Mouse (Mus musculus): ENCODE data around the gene Mvp.
A peak's percentile ranks its signal among the peaks of the same experiment; 100 is the strongest.

Mvp gene

DNA sequence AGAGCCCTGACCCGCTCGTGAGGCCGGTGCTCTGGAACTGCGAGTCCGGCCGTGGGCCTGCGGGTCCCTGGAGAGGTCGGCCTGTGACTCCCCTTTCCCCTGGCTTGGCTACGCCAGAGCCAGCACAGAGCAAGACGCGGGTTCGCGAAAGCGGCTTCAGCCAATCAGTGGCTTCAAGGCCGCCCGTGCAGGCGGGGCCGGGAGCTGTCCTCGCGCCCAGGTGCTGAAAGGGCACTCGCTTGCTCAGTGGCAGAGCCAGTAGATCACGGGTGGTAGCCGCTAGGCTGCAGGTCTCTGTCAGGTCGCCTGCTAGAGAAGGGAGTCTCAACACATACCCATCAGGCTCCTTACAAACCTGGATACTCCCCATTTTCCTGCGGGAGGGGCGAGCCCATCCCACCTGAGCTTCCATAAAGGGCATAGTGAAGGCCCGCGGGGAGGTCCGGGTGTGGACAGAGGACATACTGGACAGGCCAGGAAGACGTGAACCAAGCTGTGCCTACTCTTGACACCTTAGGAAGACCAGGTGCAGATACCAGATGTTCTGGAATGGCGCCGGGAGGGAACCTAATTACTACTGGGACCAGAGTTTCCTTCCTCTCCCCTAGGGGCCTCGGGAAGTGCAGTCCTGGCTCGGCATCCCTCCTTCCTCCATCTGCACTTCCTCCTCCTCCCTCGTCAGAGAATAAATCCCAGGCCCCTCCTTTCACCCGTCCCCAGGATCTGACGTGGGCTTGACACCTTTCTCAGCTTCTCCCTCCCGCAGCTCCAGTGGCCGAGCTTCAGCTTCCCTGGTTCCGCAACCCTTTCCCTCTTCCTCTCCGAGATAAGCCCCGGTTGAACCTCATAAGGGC is 64.4 kb downstream of the Mvp start, which contains the start of gene Sez6l2:
Gene Sez6l2 (plus strand): TSS at position 771 of the 854 bp plus-strand sequence.
- DNase-seq (ENCODE audit: low spot score in 2 of 2) = peak; percentile 70 to 84

DNA sequence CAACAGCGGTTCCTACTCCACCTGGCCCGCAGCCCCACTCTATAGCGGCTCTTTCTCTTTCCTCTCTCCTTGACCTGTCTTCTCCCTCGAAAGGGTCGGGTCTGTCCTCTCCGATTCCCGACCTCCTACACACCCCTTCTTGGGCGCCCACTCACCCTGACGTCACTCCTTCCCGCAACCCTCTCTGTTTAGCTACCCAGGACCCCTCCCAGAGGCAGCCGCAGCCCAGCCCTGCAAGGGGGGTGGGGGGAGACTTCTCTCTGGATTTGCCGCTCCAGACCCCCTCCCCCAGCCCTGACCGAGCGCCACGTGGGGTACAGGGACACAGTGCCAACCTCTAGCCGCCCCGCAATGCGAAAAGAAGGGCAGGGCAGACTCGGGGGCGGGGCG is 65.0 kb downstream of the Mvp start, which contains the start of gene Asphd1:
Gene Asphd1 (minus strand): TSS at position 180 of the 390 bp plus-strand sequence.
- DNase-seq (ENCODE audit: low spot score in 2 of 2) = no peak

- no peak for DNase-seq (ENCODE audit: low spot score in 2 of 2)
Measured at GRCm38 (mm10) chr7:126948626-126949025, 65.8 kb downstream of the Mvp start.

DNA sequence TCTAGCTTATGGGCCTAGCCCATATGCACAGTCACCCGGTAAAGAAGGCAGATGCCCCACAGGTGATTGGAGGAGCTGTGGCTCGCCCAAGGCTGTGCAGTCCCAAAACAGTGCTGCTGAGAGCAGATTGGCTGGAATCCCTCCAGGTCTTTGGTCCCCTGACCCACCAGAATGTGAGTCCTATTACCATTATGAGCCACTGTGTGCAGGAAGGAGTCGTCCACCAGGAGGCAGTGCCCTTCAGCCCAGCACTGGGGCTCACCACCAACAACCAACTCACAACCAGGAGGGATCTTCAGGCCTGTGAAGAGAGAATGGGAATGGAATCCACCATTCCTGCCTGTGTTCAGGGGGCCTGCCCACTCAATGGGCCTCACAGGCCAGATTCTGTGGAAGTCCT is 67.9 kb downstream of the Mvp start:
- DNase-seq (ENCODE audit: low spot score in 2 of 2) = no peak

- no peak for DNase-seq (ENCODE audit: low spot score in 2 of 2)
Measured at GRCm38 (mm10) chr7:126941801-126942200, 72.6 kb downstream of the Mvp start.

DNA sequence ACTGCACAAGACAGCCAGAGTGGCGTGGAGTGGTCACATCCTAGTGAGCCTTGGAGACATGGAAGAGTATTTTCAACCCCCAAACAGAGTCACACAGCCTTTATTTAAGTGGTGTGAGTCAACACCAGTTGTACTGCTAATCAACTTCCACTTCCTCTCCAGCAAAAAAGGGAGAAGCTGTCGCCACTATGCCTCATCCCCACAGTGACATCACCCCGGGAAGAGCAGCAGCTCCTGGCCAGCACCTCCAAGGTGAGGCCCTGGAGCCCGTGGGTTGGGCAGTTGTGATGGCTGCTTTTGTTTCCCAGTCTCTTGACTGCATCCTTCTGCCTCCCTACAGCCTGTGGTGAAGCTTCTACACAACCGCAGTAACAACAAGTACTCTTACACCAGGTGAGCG is 73.2 kb downstream of the Mvp start:
- DNase-seq (ENCODE audit: low spot score in 2 of 2) = no peak

Data from urinary bladder, postnatal 36 days (tissue).